Comparison of ENCODE assay signal across 8 mouse cellular contexts in genomic region chrX:159254001-159254884, GRCm38 (mm10). TPM values are rescaled to one million over a fixed set of nuclear protein-coding genes. Genes with fewer than 3 reads are reported as not detected.
DNase-seq lines count a peak whose midpoint lies in the region; ATAC-seq and TF ChIP-seq lines count a peak whose summit lies in the region.

No protein-coding gene starts in this region.

- peak overlapping the region; percentile 48 for H3K4me2 ChIP-seq in forebrain, embryonic 16.5 days (ENCODE audit: low read length)

- WGBS in forebrain, embryonic 16.5 days = 25% methylated on average over 24 of the region's 27 CpGs

- H3K4me3 ChIP-seq in MEL (ENCODE audit: control insufficient read depth in 1 of 2, insufficient read depth in 1 of 2, low read depth in 2 of 2, low read length in 2 of 2) = peak overlapping the region; percentile 63 to 75
- peak overlapping the region; percentile 67 for H3K4me3 ChIP-seq in forebrain, embryonic 16.5 days (replicated peaks; ENCODE audit: low read length)

- H3K27me3 ChIP-seq in MEL (ENCODE audit: control insufficient read depth in 1 of 2, insufficient read depth in 2 of 2, low read length in 2 of 2) = peaks cover 8 to 10% of the 10 kb centered on the region in 2 experiments
- H3K27me3 ChIP-seq in forebrain, embryonic 16.5 days (replicated peaks; ENCODE audit: control insufficient read depth, insufficient read depth, low read length) = no peaks in the 10 kb centered on the region

- peaks cover 0 to 11% of the 10 kb centered on the region in 2 experiments; a peak in 3 of 4 replicates for H3K4me1 ChIP-seq in MEL (ENCODE audit: control insufficient read depth in 1 of 2, insufficient read depth in 2 of 2, low read length in 2 of 2)
- H3K4me1 ChIP-seq in forebrain, embryonic 16.5 days (replicated peaks; ENCODE audit: control insufficient read depth, insufficient read depth, low read length) = 0 out of 2 replicates have a peak, but pooled peaks cover 3% of the 10 kb centered on the region

- DNase-seq in MEL (ENCODE audit: low read depth, low spot score) = peak; percentile 91
- DNase-seq in cerebellum, adult 18-20 months = peak; percentile 30 to 55
- peak; percentile 14 to 29 for DNase-seq in layer of hippocampus, postnatal 10 days (ENCODE audit: low spot score in 2 of 2)
- DNase-seq in lung, postnatal 10 days = peak; percentile 58
- peak; percentile 9 for DNase-seq in ovary, postnatal 10 days (ENCODE audit: low spot score)
- DNase-seq in thymus, postnatal 14 days = peak; percentile 60

- TF ChIP-seq POLR2A in MEL (IDR thresholded peaks at IDR 0.05; ENCODE audit: control insufficient read depth in 1 of 2, insufficient read depth in 1 of 2, low read depth in 1 of 2, low read length in 2 of 2, poor library complexity in 1 of 2) = peak; percentile 48 to 62; a peak in 2 of 4 replicates

- H3K9ac ChIP-seq in MEL (ENCODE audit: control insufficient read depth, low read depth, low read length, poor library complexity, severe bottlenecking) = peak overlapping the region; percentile 68
- no peak overlapping the region for H3K9ac ChIP-seq in forebrain, embryonic 16.5 days (replicated peaks; ENCODE audit: low read depth, low read length)

- H3K79me2 ChIP-seq in MEL (ENCODE audit: control insufficient read depth, insufficient read depth, low read length, poor library complexity) = peaks cover 16% of the 10 kb centered on the region

- no peak for TF ChIP-seq CTCF in MEL (IDR thresholded peaks at IDR 0.05 in 2 of 3, conservative IDR thresholded peaks at IDR 0.05 in 1 of 3; ENCODE audit: control insufficient read depth in 1 of 3, insufficient read depth in 1 of 3, low read depth in 2 of 3, low read length in 3 of 3, poor library complexity in 1 of 3, severe bottlenecking in 1 of 3)

- no peaks in the 10 kb centered on the region for H3K9me3 ChIP-seq in MEL (replicated peaks; ENCODE audit: insufficient read depth, low read length)
- no peaks in the 10 kb centered on the region for H3K9me3 ChIP-seq in forebrain, embryonic 16.5 days (ENCODE audit: control insufficient read depth, low read length)

- 0 out of 4 replicates have a peak, but pooled peaks of 1 of the 2 experiments have one; percentile 10 for TF ChIP-seq EP300 in MEL (IDR thresholded peaks at IDR 0.05; ENCODE audit: low read depth in 1 of 2, low read length in 2 of 2)

- TF ChIP-seq RAD21 in MEL (IDR thresholded peaks at IDR 0.05; ENCODE audit: low read depth, low read length) = no peak

- H3K27ac ChIP-seq in MEL (ENCODE audit: control insufficient read depth, low read depth, low read length) = peak overlapping the region; percentile 82
- no peak overlapping the region; the same call in 1 of the 2 replicates for H3K27ac ChIP-seq in forebrain, embryonic 16.5 days (ENCODE audit: low read length)

- no peak for ATAC-seq in forebrain, embryonic 16.5 days
- ATAC-seq in hematopoietic stem cell, adult 5-6 weeks (replicated peaks in 1 of 2; ENCODE audit: insufficient read depth in 1 of 2, low FRiP score in 2 of 2, low TSS enrichment in 1 of 2, low read depth in 1 of 2, poor library complexity in 2 of 2, severe bottlenecking in 2 of 2) = peak; percentile 69 to 73

- peaks cover 0 to 5% of the 10 kb centered on the region in 2 experiments; a peak in 2 of 4 replicates for H3K36me3 ChIP-seq in MEL (ENCODE audit: control insufficient read depth in 1 of 2, insufficient read depth in 2 of 2, low read length in 2 of 2)
- no peaks in the 10 kb centered on the region for H3K36me3 ChIP-seq in forebrain, embryonic 16.5 days (ENCODE audit: control insufficient read depth, insufficient read depth)

TF ChIP-seq in MEL, 35 proteins besides CTCF, POLR2A, EP300 and RAD21:
- TF ChIP-seq TCF12 (IDR thresholded peaks at IDR 0.05; ENCODE audit: low read depth, low read length) (peak; percentile 45; the same call in 1 of the 2 replicates), USF2 (IDR thresholded peaks at IDR 0.05; ENCODE audit: borderline replicate concordance in 1 of 2, insufficient read depth in 1 of 2, low read depth in 1 of 2, low read length in 2 of 2) (no peak), MAFK (IDR thresholded peaks at IDR 0.05; ENCODE audit: borderline replicate concordance, low read depth, low read length) (no peak), RCOR1 (IDR thresholded peaks at IDR 0.05; ENCODE audit: low read depth, low read length) (peak; percentile 54; the same call in 1 of the 2 replicates), TBP (IDR thresholded peaks at IDR 0.05; ENCODE audit: low read depth, low read length) (peak; percentile 76), ZNF384 (IDR thresholded peaks at IDR 0.05; ENCODE audit: low read depth, low read length) (peak; percentile 96), NELFE (IDR thresholded peaks at IDR 0.05; ENCODE audit: low read depth, low read length) (peak; percentile 43), SIN3A (IDR thresholded peaks at IDR 0.05; ENCODE audit: low read length) (peak; percentile 70; the same call in 1 of the 2 replicates), GATA1 (IDR thresholded peaks at IDR 0.05; ENCODE audit: low read depth, low read length) (0 out of 2 replicates have a peak, but pooled peaks have one; percentile 17), HCFC1 (IDR thresholded peaks at IDR 0.05; ENCODE audit: low read depth, low read length) (0 out of 2 replicates have a peak, but pooled peaks have one; percentile 11)

RNA-seq across cellular contexts. Expression of gene Rps6ka3, which starts 44.1 kb away (rescaled TPM):
- total RNA-seq in MEL (2012; rRNA removed) = 10.9 and 11.6 TPM in 2 replicates
- 10 to 100 TPM in 1 of 2 experiments, not detected in 1; 32.7 TPM for polyA plus RNA-seq in MEL (2012; ENCODE audit: insufficient read depth in 1 of 2, insufficient read length in 2 of 2, low read depth in 1 of 2, low replicate concordance in 2 of 2, missing spikeins in 1 of 2)
- polyA plus RNA-seq in forebrain, embryonic 16.5 days (2015; fragmentation: Nextera tagmentation; extraction: Ambion mirVana) = 3.7 and 4.6 TPM in 2 replicates
- 76.3 and 79.5 TPM in 2 replicates for total RNA-seq in hematopoietic stem cell, adult 5-6 weeks (2017)
- total RNA-seq in layer of hippocampus, postnatal 10 days (2021) = 10 to 100 TPM; 33.3 to 38.5 TPM

Comparison
In these comparisons a context has a peak if more than half of its experiments do, and no peak if none do; other contexts are left out.
1. DNase-seq: peak in every context shown above with its lines; median percentile 91 in MEL; 60 in thymus, postnatal 14 days; 58 in lung, postnatal 10 days; 42 in cerebellum, adult 18-20 months; 22 in layer of hippocampus, postnatal 10 days; 9 in ovary, postnatal 10 days.